Mouse (Mus musculus) CD8-positive naive resting alpha-beta T cell, adult 2 months (primary cell): Measurements from ENCODE around the gene Ogdhl.

Experiments used
- DNase-seq, 2 experiments: peaks; one replicate each; pipeline ENCODE4 v3.0.0; 2022; ENCODE audit warnings: low read depth in 2 of 2, low spot score in 2 of 2

Ogdhl gene

DNA sequence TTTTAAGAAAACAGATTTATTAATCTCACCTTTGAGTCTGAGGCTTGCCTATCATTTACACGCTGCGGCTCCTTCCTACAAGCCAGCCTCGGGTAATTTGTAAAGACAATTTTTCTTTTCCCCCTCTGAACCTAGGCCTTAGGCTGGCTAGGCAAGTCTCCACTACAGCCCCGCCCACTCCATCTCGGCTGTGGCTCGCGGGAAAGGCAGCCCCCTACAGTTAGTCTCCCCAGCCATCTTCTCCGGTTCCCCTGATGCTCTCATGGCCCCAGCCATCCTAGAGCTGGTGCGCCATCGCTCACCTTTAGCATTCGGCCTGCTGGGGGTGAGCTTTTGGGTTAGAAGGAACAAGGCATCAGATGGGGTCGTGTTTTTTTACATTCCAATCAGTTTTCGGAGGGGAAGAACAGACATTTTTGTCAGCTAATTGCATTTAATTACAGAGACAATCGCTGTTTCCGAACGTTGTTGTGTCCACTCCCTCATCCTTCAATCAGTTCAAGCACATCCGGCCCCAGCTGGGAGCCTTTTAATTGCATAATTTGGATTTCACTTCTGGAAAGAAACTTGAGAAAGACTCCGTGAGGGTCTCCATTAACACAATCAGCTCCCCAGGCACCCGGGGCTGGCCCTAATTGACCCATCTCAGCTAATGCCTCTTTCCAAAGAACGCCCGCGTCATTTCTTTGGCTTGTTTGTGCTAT, 57.7 kb downstream of the Ogdhl start:
- no peak for DNase-seq

DNA sequence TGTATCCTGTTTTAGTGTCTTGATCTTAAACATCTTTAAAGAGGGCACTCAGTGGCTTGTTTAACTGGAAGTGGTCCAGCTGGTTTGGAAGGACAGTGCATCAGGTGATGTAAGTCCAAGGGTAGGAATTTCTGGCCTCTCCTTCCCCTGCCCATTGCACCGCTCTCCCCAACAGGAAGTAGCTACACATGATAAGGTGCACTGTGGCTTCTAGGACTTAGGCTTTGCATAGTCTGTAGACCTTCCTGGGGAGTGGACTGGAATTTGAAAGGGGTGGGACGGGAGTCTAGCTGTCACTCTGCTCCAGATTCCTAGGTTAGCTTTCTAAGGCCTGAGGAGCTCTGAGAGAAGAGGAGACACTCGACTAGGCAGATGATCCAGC, 58.3 kb downstream of the Ogdhl start:
- no peak for DNase-seq

DNA sequence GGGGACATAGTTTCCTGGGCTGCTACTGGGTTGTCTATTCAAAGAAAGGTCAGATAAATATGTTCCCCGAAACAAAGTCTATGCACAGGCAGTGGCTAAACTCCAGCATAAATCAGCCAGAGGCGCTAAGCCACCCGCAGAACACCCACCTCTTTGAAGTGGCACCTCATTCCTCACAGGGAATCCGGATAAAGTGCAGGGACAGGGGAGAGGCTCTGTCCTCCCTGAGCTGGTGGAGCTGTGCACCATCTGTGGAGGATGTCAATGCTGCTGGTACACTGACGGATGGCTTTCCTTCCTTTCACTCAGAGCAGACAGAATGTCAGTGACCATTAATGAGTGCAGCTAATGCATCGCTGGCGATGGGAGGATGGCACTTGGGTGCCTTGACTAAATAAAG, 59.2 kb downstream of the Ogdhl start:
- no peak for DNase-seq

DNA sequence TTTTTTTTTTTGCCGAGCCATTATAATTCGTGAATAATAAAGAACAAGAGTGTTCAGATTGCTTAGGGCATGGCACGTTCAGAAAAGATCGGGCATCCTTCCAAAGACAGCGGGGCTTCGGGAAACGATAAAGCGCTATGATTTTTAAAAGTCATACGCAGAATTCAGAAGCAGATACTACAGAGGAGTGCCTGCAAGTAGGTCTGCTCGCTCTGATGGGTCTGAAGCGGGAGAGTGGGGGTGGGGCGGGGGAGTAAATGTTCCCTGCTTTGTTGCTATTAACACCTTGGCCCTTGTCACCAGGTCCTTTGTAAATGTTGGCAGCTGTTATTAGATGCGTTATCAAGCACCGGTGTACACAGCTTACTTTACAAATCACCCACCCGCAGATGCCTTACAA, 59.8 kb downstream of the Ogdhl start:
- no peak for DNase-seq

DNA sequence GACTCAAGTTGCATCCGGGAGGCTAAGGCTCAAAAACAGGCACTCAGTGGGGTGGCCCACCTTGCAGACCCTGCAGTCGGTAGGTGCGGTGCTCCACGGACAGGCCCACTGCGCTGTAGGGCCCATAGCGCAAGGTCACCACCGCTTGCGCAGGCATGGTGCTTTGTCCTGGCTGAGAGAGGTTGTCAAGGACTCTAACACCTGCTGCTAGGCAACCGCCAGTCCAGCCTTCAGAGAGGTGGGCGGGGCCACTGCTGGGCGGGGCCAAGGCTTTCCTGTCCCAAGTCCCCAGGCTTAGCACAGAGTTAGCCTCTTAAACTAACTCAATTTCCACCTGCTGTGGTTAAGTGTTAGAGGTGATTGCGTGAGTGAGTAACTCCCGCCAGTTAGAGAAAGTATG, 66.4 kb downstream of the Ogdhl start, which contains the start of gene 1700024G13Rik:
TSS of gene 1700024G13Rik (minus strand) at position 196 of the 400 bp plus-strand sequence.
- no peak for DNase-seq
